Mouse (Mus musculus): ENCODE measurements around the gene Gm10271. TPM values are rescaled to one million over a fixed set of nuclear protein-coding genes. Genes with fewer than 3 reads are reported as not detected.
A peak's percentile ranks its signal among the peaks of the same experiment; 100 is the strongest.

Gm10271 gene
- polyA plus RNA-seq (2016; fragmentation: Nextera tagmentation; extraction: Ambion mirVana) = not detected in 2 replicates

- Histone ChIP-seq H3K36me3 (replicated peaks) (no peaks in the 10 kb centered on the region), H3K9me3 (no peaks in the 10 kb centered on the region), H3K27me3 (ENCODE audit: poor library complexity, severe bottlenecking) (no peaks in the 10 kb centered on the region), H3K4me1 (no peaks in the 10 kb centered on the region), H3K27ac (no peak within 1 kb of the TSS), H3K4me3 (no peak within 1 kb of the TSS)
- no peak for DNase-seq (ENCODE audit: extremely low spot score, low spot score)
- 95% methylated on average over 6 of the region's 6 CpGs for WGBS
These were observed at the start of gene Gm10271 for GRCm38 (mm10) chr10:116972509-116972908. Gm10271 (minus strand) TSS chr10:116972609.

DNA sequence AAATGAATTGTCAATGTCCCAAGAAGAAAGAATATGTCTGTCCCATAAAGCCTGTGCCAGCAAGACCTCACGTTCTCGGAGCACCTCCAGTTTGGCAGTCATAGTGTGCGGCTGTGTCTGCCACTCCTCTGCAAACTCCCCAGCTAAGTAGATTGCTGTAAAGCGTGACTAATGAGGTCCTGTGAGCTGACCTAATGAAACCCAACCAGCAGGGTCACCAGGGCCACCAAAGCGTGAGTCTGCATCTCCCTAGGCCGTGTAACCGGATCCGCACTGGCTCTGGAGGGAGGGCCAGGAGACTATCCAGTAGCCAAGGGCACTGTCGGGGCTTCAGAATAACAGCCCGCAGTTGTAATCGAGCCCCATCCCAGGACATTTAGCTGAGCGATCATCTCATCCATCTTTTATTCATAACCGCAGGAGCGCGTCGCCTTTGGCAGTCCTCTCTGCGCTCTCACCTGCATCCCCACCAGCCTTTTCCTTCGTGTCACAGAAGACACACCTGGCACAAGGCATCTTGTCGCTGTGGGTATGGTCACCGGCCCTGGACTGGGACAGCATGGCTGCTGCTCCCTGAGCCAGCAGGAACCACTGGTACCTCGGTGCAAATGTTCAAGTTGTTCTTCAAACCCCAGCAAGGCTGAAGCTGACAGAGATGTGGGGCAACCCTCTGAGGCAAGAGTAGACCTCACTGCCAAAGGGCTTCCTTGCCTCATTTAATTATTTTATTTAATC is 48.8 kb upstream of the Gm10271 start:
- H3K36me3 ChIP-seq (replicated peaks) = no peaks in the 10 kb centered on the region
- H3K4me1 ChIP-seq = peaks cover 37% of the 10 kb centered on the region
- no peaks in the 10 kb centered on the region for H3K9me3 ChIP-seq
- H3K27ac ChIP-seq = peak overlapping the region; percentile 16; the same call in 1 of the 2 replicates
- peaks cover 63% of the 10 kb centered on the region for H3K27me3 ChIP-seq (ENCODE audit: poor library complexity, severe bottlenecking)
- peak overlapping the region; percentile 7; the same call in 1 of the 2 replicates for H3K4me3 ChIP-seq
- DNase-seq (ENCODE audit: extremely low spot score, low spot score) = peak; percentile 56
- 17% methylated on average over 21 of the region's 21 CpGs for WGBS

- Histone ChIP-seq H3K36me3 (replicated peaks) (no peaks in the 10 kb centered on the region), H3K4me3 (no peak overlapping the region), H3K27ac (no peak overlapping the region), H3K4me1 (peaks cover 31% of the 10 kb centered on the region), H3K27me3 (ENCODE audit: poor library complexity, severe bottlenecking) (peaks cover 41% of the 10 kb centered on the region), H3K9me3 (no peaks in the 10 kb centered on the region)
- no peak for DNase-seq (ENCODE audit: extremely low spot score, low spot score)
- 58% methylated on average over 7 of the region's 7 CpGs for WGBS
These were observed 46.0 kb upstream of the Gm10271 start for GRCm38 (mm10) chr10:117018281-117018840.

- WGBS = 90% methylated on average over 5 of the region's 5 CpGs
These were observed 42.2 kb upstream of the Gm10271 start for GRCm38 (mm10) chr10:117014565-117014964.

DNA sequence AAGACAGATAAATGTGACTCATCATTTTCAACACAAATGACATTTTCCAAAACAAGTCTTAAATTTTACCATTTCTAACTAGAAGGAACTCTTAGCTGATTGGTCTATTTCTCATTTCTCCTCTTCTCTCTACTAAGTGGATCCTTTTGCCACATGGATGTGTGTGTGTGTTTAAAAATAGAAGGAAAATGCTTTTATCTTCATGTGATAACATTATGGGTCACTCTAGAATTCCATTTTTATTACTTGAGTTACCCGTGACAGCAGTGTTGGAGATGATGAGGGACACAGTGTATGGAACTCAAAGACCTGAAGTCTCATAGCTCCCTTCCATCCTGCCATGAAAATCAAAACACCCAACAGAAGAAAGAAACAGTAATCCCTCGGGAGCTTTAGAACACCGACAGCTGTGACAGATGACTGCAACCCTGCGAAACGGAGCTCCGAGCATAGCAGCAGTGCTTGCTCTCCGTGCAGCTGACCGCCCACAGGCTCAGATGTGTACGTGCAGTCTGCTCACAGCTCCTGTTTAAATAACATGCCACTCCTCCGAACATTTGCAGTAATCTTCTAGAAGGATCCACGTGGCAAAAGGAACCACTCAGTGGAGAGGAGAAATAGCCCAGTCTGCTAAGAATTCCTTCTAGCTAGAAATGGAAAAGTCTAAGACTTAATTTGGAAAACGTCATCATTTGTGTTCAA is 41.4 kb upstream of the Gm10271 start:
- Histone ChIP-seq H3K27me3 (ENCODE audit: poor library complexity, severe bottlenecking) (peaks cover 6% of the 10 kb centered on the region; the same call in 1 of the 2 replicates), H3K4me3 (no peak overlapping the region), H3K36me3 (replicated peaks) (no peaks in the 10 kb centered on the region), H3K27ac (no peak overlapping the region), H3K9me3 (no peaks in the 10 kb centered on the region), H3K4me1 (peaks cover 19% of the 10 kb centered on the region)
- 60% methylated on average over 12 of the region's 12 CpGs for WGBS
- no peak for DNase-seq (ENCODE audit: extremely low spot score, low spot score)

More at GRCm38 (mm10) chr10:117014565-117014964, 42.2 kb upstream of the Gm10271 start:
- no peak for DNase-seq (ENCODE audit: extremely low spot score, low spot score)
- Histone ChIP-seq H3K36me3 (replicated peaks) (no peaks in the 10 kb centered on the region), H3K27me3 (ENCODE audit: poor library complexity, severe bottlenecking) (peaks cover 10% of the 10 kb centered on the region), H3K9me3 (no peaks in the 10 kb centered on the region), H3K4me3 (no peak overlapping the region), H3K27ac (no peak overlapping the region), H3K4me1 (peaks cover 20% of the 10 kb centered on the region)

DNA sequence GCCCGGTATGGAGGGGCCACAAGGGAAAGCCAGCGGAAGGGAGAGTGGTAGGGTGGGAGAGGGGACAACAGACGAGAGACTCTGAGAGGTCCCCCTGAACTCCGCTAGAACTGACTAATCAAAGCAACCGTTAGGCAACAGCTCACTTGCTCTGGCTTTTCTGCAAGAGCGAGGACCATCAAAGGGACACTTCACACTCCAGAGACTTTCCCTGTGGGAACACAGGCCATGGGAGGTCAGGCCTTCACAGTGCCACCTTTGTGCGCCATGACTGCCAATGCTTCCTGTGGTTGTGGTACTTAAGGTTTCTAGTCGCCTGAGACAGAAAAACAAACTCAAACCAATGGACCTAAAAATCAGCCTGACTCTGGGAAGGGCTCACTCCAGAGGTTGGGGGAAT is 38.6 kb upstream of the Gm10271 start:
- Histone ChIP-seq H3K4me1 (peaks cover 6% of the 10 kb centered on the region; the same call in 1 of the 2 replicates), H3K4me3 (no peak overlapping the region), H3K27ac (no peak overlapping the region), H3K36me3 (replicated peaks) (no peaks in the 10 kb centered on the region), H3K27me3 (ENCODE audit: poor library complexity, severe bottlenecking) (peaks cover 6% of the 10 kb centered on the region; the same call in 1 of the 2 replicates), H3K9me3 (no peaks in the 10 kb centered on the region)
- no peak for DNase-seq (ENCODE audit: extremely low spot score, low spot score)
- 51% methylated on average over 8 of the region's 8 CpGs for WGBS

DNA sequence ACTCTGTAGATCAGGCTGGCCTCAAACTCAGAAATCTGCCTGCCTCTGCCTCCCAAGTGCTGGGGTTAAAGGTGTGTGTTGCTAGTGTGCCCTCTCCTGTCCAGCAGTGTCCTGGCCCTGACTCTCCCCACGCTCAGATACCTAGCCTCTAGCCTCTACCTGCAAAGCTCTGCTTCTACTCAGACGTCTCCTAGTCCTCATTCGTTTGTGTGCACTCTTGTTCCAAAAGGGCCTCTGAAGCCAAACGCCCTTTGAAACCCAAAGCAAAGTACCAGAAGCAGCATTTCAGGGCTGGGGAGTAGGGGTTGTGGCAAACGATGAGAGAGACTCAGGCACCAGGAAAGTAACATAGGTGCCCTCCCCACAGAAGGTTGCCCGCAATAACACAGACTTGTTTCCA is 37.3 kb upstream of the Gm10271 start:
- DNase-seq (ENCODE audit: extremely low spot score, low spot score) = no peak
- 93% methylated on average over 6 of the region's 6 CpGs for WGBS
- H3K36me3 ChIP-seq (replicated peaks) = no peaks in the 10 kb centered on the region
- no peak overlapping the region for H3K27ac ChIP-seq
- no peaks in the 10 kb centered on the region for H3K9me3 ChIP-seq
- H3K4me1 ChIP-seq = peaks cover 6% of the 10 kb centered on the region; the same call in 1 of the 2 replicates
- H3K4me3 ChIP-seq = no peak overlapping the region
- H3K27me3 ChIP-seq (ENCODE audit: poor library complexity, severe bottlenecking) = 0 out of 2 replicates have a peak, but pooled peaks cover under 1% of the 10 kb centered on the region

DNA sequence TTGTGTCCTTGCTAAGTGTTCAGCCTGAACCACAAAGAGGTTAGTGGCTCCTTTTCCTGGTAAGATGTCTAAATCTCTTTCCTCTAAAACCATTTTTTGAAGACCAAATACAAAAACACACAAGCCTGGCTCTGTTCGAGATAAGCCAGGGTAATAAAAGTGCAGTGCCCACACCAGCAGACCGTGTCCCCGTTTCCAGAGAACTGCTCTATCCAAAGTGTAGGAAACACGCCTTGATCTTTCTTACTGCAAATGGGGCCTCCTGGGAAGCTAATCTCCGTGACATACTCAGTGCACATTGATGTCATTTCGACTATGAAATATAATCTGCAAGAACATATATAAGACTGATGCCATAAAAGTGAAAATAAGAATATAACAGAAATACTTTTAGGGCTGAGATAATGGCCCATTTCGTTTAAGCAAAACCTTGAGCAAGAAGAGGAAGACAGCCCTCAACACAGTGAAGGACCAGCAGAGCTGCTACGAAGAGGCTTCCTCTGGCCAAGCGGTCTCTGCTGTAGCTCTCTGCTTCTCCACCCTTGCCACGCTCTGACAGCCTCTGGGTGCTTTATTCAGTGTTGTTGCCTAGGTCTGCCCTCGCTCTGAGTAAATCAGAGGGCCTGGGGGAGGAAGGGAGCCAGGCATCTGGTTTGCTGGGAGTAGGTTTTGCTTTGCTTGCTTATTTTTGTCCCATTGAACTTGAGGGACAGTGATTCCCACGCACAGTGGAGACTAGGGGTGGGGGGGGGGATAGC is 33.5 kb upstream of the Gm10271 start:
- Histone ChIP-seq H3K4me1 (0 out of 2 replicates have a peak, but pooled peaks cover under 1% of the 10 kb centered on the region), H3K27ac (no peak overlapping the region), H3K36me3 (replicated peaks) (no peaks in the 10 kb centered on the region), H3K27me3 (ENCODE audit: poor library complexity, severe bottlenecking) (no peaks in the 10 kb centered on the region), H3K9me3 (no peaks in the 10 kb centered on the region), H3K4me3 (no peak overlapping the region)
- DNase-seq (ENCODE audit: extremely low spot score, low spot score) = no peak
- 87% methylated on average over 12 of the region's 12 CpGs for WGBS

- Histone ChIP-seq H3K27ac (no peak overlapping the region), H3K27me3 (ENCODE audit: poor library complexity, severe bottlenecking) (no peaks in the 10 kb centered on the region), H3K4me3 (no peak overlapping the region), H3K4me1 (no peaks in the 10 kb centered on the region), H3K36me3 (replicated peaks) (no peaks in the 10 kb centered on the region), H3K9me3 (no peaks in the 10 kb centered on the region)
- 86% methylated on average over 5 of the region's 5 CpGs for WGBS
- no peak for DNase-seq (ENCODE audit: extremely low spot score, low spot score)
These were observed 32.3 kb upstream of the Gm10271 start for GRCm38 (mm10) chr10:117004695-117005094.

DNA sequence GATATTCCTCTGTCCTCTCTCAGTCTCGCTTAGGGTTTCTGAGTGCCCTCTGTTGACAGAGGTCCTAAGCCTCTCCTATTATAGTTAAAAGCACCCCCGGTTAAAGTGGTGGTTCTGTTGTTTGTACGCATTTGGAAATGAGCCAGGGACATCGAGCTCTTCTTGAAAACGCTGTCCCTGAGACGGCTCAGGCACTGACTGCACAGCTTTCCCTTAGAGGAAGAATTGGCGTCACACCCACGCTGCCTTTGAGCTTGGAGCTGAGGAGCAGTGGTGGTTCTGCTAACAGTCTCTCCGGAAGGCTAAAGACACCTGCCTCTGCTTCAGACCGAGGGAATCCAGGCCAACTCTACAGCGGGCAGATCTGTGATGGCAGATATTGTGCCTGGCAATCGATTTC is 28.6 kb upstream of the Gm10271 start:
- H3K9me3 ChIP-seq = no peaks in the 10 kb centered on the region
- H3K36me3 ChIP-seq (replicated peaks) = no peaks in the 10 kb centered on the region
- no peaks in the 10 kb centered on the region for H3K27me3 ChIP-seq (ENCODE audit: poor library complexity, severe bottlenecking)
- no peak overlapping the region for H3K27ac ChIP-seq
- H3K4me1 ChIP-seq = peaks cover 4% of the 10 kb centered on the region; the same call in 1 of the 2 replicates
- no peak overlapping the region for H3K4me3 ChIP-seq
- 81% methylated on average over 12 of the region's 12 CpGs for WGBS
- DNase-seq (ENCODE audit: extremely low spot score, low spot score) = no peak

DNA sequence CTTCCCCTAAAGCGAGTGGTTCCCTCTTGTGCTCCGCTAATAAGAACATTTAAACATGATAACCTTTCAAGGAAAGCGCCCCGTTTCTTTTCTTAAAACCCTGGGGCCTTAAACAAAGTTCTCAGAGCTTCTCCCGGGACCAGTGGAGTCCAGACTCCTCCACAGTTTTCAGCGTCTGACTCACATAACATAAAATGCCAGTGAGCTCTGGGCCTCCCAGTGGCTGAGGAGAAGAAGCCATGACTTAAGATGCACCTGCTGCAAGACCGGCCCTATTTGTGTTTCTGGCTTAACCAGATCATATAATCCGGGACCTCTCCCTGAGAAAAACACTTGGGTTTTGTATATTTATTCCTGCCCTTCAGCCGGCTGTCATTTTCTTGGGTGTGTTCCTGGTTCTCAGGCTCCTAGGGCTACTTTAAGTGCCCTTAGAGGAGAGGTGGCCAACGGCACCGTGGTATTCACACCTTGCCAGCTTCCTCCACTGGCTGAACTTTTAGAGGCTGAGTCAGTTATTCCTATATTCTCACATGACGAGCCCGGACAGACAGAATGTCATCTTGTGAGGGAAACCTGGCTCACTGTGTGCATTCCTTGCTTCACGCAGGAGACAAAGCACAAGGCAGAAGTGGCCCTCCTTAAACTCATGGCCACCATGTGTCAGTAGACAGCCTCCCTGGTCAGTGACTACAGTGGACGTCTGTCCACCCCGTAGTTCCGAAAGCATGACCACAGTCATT is 26.5 kb upstream of the Gm10271 start:
- no peak overlapping the region for H3K4me3 ChIP-seq
- H3K36me3 ChIP-seq (replicated peaks) = no peaks in the 10 kb centered on the region
- no peaks in the 10 kb centered on the region for H3K27me3 ChIP-seq (ENCODE audit: poor library complexity, severe bottlenecking)
- DNase-seq (ENCODE audit: extremely low spot score, low spot score) = no peak
- H3K9me3 ChIP-seq = no peaks in the 10 kb centered on the region
- no peak overlapping the region for H3K27ac ChIP-seq
- peaks cover 9% of the 10 kb centered on the region; the same call in 1 of the 2 replicates for H3K4me1 ChIP-seq
- 90% methylated on average over 17 of the region's 17 CpGs for WGBS

DNA sequence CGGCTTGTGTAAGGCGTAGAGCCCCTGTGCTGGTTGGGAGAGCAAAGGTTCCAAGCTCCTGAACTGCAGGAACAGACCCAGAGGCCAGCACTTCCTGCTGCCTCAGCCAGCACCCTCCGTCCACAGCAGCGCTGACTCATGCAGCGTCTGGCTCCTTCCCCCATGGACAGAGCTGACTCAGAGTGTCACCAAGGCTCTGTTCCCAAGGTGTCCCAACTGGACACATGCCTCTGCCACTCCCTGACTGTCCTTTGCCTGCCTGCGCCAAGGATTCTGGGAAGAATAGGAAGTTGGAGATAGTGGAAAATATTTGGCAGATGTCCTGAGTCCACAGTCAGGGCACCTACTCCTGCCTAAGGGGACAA is 23.8 kb upstream of the Gm10271 start:
- H3K27me3 ChIP-seq (ENCODE audit: poor library complexity, severe bottlenecking) = no peaks in the 10 kb centered on the region
- H3K36me3 ChIP-seq (replicated peaks) = no peaks in the 10 kb centered on the region
- no peak for DNase-seq (ENCODE audit: extremely low spot score, low spot score)
- WGBS = 73% methylated on average over 6 of the region's 6 CpGs
- H3K4me3 ChIP-seq = no peak overlapping the region
- 0 out of 2 replicates have a peak overlapping the region, but pooled peaks have one; percentile 44 for H3K27ac ChIP-seq
- no peaks in the 10 kb centered on the region for H3K9me3 ChIP-seq
- H3K4me1 ChIP-seq = peaks cover 11% of the 10 kb centered on the region; the same call in 1 of the 2 replicates
